Mouse (Mus musculus) heart, embryonic 13.5 days (tissue): ENCODE measurements around the gene Adam15. TPM values are rescaled to one million over a fixed set of nuclear protein-coding genes. Genes with fewer than 3 reads are reported as not detected.

Source experiments
- ATAC-seq: fragments of 200-750 bp; cut with Nextera tagmentation; 2 replicates; pipeline ENCODE4 v1.8.0; 2017; ENCODE audit warnings: moderate TSS enrichment; ENCODE audit not compliant: insufficient number of reproducible peaks, low FRiP score, low TSS enrichment; ENCODE audit errors: extremely low read depth
- H3K27ac ChIP-seq: fragments of 300-500 bp; sonication (generic); replicated peaks from 2 replicates; pipeline ENCODE4 v1.5.1; 2015; ENCODE audit warnings: moderate library complexity, mild to moderate bottlenecking, inconsistent platforms
- H3K27me3 ChIP-seq: fragments of 300-500 bp; sonication (generic); replicated peaks from 2 replicates; pipeline ENCODE4 v1.6.1; 2015; ENCODE audit warnings: mild to moderate bottlenecking, inconsistent platforms
- H3K36me3 ChIP-seq: fragments of 300-500 bp; sonication (generic); 2 replicates; pipeline ENCODE4 v1.6.1; 2015; ENCODE audit warnings: mild to moderate bottlenecking, inconsistent platforms
- H3K4me1 ChIP-seq: fragments of 300-500 bp; sonication (generic); 2 replicates; pipeline ENCODE4 v1.6.1; 2015; ENCODE audit warnings: inconsistent platforms
- H3K4me2 ChIP-seq: fragments of 300-500 bp; sonication (generic); 2 replicates; pipeline ENCODE4 v1.6.1; 2015; ENCODE audit warnings: inconsistent platforms, mild to moderate bottlenecking, moderate library complexity
- H3K4me3 ChIP-seq: fragments of 300-500 bp; sonication (generic); 2 replicates; pipeline ENCODE4 v1.5.1; 2015; ENCODE audit warnings: moderate library complexity, mild to moderate bottlenecking, inconsistent platforms
- H3K9ac ChIP-seq: fragments of 300-500 bp; sonication (generic); 2 replicates; pipeline ENCODE4 v1.6.1; 2015; ENCODE audit warnings: inconsistent platforms, mild to moderate bottlenecking, moderate library complexity
- H3K9me3 ChIP-seq: fragments of 300-500 bp; sonication (generic); 2 replicates; pipeline ENCODE4 v1.6.1; 2016; ENCODE audit warnings: inconsistent platforms
- WGBS: fragments of 180-500 bp; shearing (Covaris S2); methylation state at CpG from one replicate; pipeline ENCODE4 v1.1.7; 2015; ENCODE audit warnings: mixed read lengths; 5-methylcytosine and 5-hydroxymethylcytosine counted together
- polyA plus RNA-seq: library from polyadenylated mRNA; unstranded; fragments of >200 nt; fragmentation: Nextera tagmentation; extraction: Ambion mirVana; gene quantifications from 2 replicates; pipeline ENCODE4 v1.2.1, GENCODE M21; 2015

Adam15 gene
- polyA plus RNA-seq, 1 experiment from 2014 or later: 58.3 TPM

GRCm38 (mm10) chr3:89295685-89296230, 54.0 kb downstream of the Adam15 start:
- H3K4me2 ChIP-seq: no peak overlapping the region
- no peak overlapping the region for H3K9ac ChIP-seq
- peaks cover 4% of the 10 kb centered on the region; the same call in 1 of the 2 replicates for H3K27me3 ChIP-seq
- no peak overlapping the region for H3K4me3 ChIP-seq
- H3K36me3 ChIP-seq: no peaks in the 10 kb centered on the region
- H3K27ac ChIP-seq: no peak overlapping the region
- no peaks in the 10 kb centered on the region for H3K9me3 ChIP-seq
- 72% methylated on average over 8 of the region's 8 CpGs for WGBS
- ATAC-seq: no peak
- no peaks in the 10 kb centered on the region; the same call in 1 of the 2 replicates for H3K4me1 ChIP-seq

- no peaks in the 10 kb centered on the region for H3K4me1 ChIP-seq
- H3K9ac ChIP-seq: no peak overlapping the region
- 65% methylated on average over 5 of the region's 5 CpGs for WGBS
- no peaks in the 10 kb centered on the region for H3K36me3 ChIP-seq
- no peaks in the 10 kb centered on the region for H3K9me3 ChIP-seq
- H3K4me2 ChIP-seq: no peak overlapping the region
- no peak overlapping the region for H3K27ac ChIP-seq
- no peaks in the 10 kb centered on the region; the same call in 1 of the 2 replicates for H3K27me3 ChIP-seq
- H3K4me3 ChIP-seq: no peak overlapping the region
- ATAC-seq: no peak
Measured at GRCm38 (mm10) chr3:89294195-89294594, 55.6 kb downstream of the Adam15 start.

- H3K36me3 ChIP-seq: no peaks in the 10 kb centered on the region
- no peak overlapping the region for H3K9ac ChIP-seq
- WGBS: 84% methylated on average over 11 of the region's 11 CpGs
- no peak for ATAC-seq
- no peak overlapping the region for H3K4me3 ChIP-seq
- H3K27me3 ChIP-seq: no peaks in the 10 kb centered on the region
- H3K27ac ChIP-seq: no peak overlapping the region
- no peaks in the 10 kb centered on the region for H3K9me3 ChIP-seq
- H3K4me1 ChIP-seq: peaks cover 5% of the 10 kb centered on the region; the same call in 1 of the 2 replicates
- H3K4me2 ChIP-seq: no peak overlapping the region
Measured at GRCm38 (mm10) chr3:89293247-89293918, 56.4 kb downstream of the Adam15 start.

- Histone ChIP-seq H3K4me2 (no peak overlapping the region), H3K9ac (no peak overlapping the region), H3K9me3 (no peaks in the 10 kb centered on the region), H3K27ac (no peak overlapping the region), H3K36me3 (no peaks in the 10 kb centered on the region), H3K4me3 (no peak overlapping the region), H3K27me3 (no peaks in the 10 kb centered on the region; the same call in 1 of the 2 replicates), H3K4me1 (peaks cover 13% of the 10 kb centered on the region)
- 71% methylated on average over 5 of the region's 5 CpGs for WGBS
- no peak for ATAC-seq
Measured at GRCm38 (mm10) chr3:89292303-89292702, 57.5 kb downstream of the Adam15 start.

GRCm38 (mm10) chr3:89291874-89292273, 57.9 kb downstream of the Adam15 start:
- Histone ChIP-seq H3K4me1 (peaks cover 13% of the 10 kb centered on the region), H3K4me3 (no peak overlapping the region), H3K4me2 (no peak overlapping the region), H3K36me3 (no peaks in the 10 kb centered on the region), H3K9ac (no peak overlapping the region), H3K27me3 (no peaks in the 10 kb centered on the region; the same call in 1 of the 2 replicates), H3K9me3 (no peaks in the 10 kb centered on the region), H3K27ac (no peak overlapping the region)
- no peak for ATAC-seq
- WGBS: 40% methylated on average over 10 of the region's 10 CpGs

Other genes with a start within 250 kb of the Adam15 start
- not detected in 2 replicates for gene Gm43738, start 248.9 kb downstream of the Adam15 start, polyA plus RNA-seq
- gene Fdps, start 248.0 kb downstream of the Adam15 start, polyA plus RNA-seq: 119 and 130 TPM in 2 replicates
- 0.98 and 5.3 TPM in 2 replicates for gene Pklr, start 213.9 kb downstream of the Adam15 start, polyA plus RNA-seq
- gene Hcn3, start 189.8 kb downstream of the Adam15 start, polyA plus RNA-seq: 0.68 and 1.0 TPM in 2 replicates
- gene Clk2, start 185.2 kb downstream of the Adam15 start, polyA plus RNA-seq: 16.9 and 17.4 TPM in 2 replicates
- 83.4 and 88.1 TPM in 2 replicates for gene Scamp3, start 172.5 kb downstream of the Adam15 start, polyA plus RNA-seq
- gene Fam189b, start 166.9 kb downstream of the Adam15 start, polyA plus RNA-seq: 12.8 and 13.5 TPM in 2 replicates
- gene Gba, start 147.1 kb downstream of the Adam15 start, polyA plus RNA-seq: 32.7 and 34.8 TPM in 2 replicates
- gene Thbs3, start 134.8 kb downstream of the Adam15 start, polyA plus RNA-seq: 15.6 and 16.2 TPM in 2 replicates
- gene Mtx1, start 122.9 kb downstream of the Adam15 start, polyA plus RNA-seq: 125 and 126 TPM in 2 replicates
- 0.59 and 1.1 TPM in 2 replicates for gene Muc1, start 120.9 kb downstream of the Adam15 start, polyA plus RNA-seq
- gene Krtcap2, start 104.0 kb downstream of the Adam15 start, polyA plus RNA-seq: 216 and 229 TPM in 2 replicates
- gene Trim46, start 103.7 kb downstream of the Adam15 start, polyA plus RNA-seq: 0.70 and 0.76 TPM in 2 replicates
- 77.5 and 85.1 TPM in 2 replicates for gene Dpm3, start 90.6 kb downstream of the Adam15 start, polyA plus RNA-seq
- gene Slc50a1, start 79.4 kb downstream of the Adam15 start, polyA plus RNA-seq: 40.6 and 40.7 TPM in 2 replicates
- 33.3 and 38.4 TPM in 2 replicates for gene Efna1, start 68.9 kb downstream of the Adam15 start, polyA plus RNA-seq
- 1.8 and 1.9 TPM in 2 replicates for gene Efna3, start 27.0 kb downstream of the Adam15 start, polyA plus RNA-seq
- 9.9 and 10.2 TPM in 2 replicates for gene Efna4, start 12.0 kb downstream of the Adam15 start, polyA plus RNA-seq
- 0.08 TPM in 1 of 2 replicates, not detected in the other for gene Dcst2, start 12.0 kb upstream of the Adam15 start, polyA plus RNA-seq
- 0.09 and 0.10 TPM in 2 replicates for gene Dcst1, start 15.3 kb upstream of the Adam15 start, polyA plus RNA-seq
- 1.9 and 2.1 TPM in 2 replicates for gene Zbtb7b, start 44.8 kb upstream of the Adam15 start, polyA plus RNA-seq
- 0.75 TPM in 1 of 2 replicates, not detected in the other for gene Lenep, start 52.8 kb upstream of the Adam15 start, polyA plus RNA-seq
- gene Flad1, start 61.9 kb upstream of the Adam15 start, polyA plus RNA-seq: 30.3 and 32.0 TPM in 2 replicates
- 339 and 400 TPM in 2 replicates for gene Cks1b, start 68.4 kb upstream of the Adam15 start, polyA plus RNA-seq
- gene Shc1, start 68.4 kb upstream of the Adam15 start, polyA plus RNA-seq: 63.4 and 66.1 TPM in 2 replicates
- 24.3 and 24.8 TPM in 2 replicates for gene Pygo2, start 80.2 kb upstream of the Adam15 start, polyA plus RNA-seq
- 61.3 and 64.1 TPM in 2 replicates for gene Pbxip1, start 86.7 kb upstream of the Adam15 start, polyA plus RNA-seq
- gene Pmvk, start 104.5 kb upstream of the Adam15 start, polyA plus RNA-seq: 47.6 and 58.3 TPM in 2 replicates
- 2.2 and 2.3 TPM in 2 replicates for gene Kcnn3, start 170.2 kb upstream of the Adam15 start, polyA plus RNA-seq